Comparison of ENCODE assay signal across 10 mouse cellular contexts in the genomic region with DNA sequence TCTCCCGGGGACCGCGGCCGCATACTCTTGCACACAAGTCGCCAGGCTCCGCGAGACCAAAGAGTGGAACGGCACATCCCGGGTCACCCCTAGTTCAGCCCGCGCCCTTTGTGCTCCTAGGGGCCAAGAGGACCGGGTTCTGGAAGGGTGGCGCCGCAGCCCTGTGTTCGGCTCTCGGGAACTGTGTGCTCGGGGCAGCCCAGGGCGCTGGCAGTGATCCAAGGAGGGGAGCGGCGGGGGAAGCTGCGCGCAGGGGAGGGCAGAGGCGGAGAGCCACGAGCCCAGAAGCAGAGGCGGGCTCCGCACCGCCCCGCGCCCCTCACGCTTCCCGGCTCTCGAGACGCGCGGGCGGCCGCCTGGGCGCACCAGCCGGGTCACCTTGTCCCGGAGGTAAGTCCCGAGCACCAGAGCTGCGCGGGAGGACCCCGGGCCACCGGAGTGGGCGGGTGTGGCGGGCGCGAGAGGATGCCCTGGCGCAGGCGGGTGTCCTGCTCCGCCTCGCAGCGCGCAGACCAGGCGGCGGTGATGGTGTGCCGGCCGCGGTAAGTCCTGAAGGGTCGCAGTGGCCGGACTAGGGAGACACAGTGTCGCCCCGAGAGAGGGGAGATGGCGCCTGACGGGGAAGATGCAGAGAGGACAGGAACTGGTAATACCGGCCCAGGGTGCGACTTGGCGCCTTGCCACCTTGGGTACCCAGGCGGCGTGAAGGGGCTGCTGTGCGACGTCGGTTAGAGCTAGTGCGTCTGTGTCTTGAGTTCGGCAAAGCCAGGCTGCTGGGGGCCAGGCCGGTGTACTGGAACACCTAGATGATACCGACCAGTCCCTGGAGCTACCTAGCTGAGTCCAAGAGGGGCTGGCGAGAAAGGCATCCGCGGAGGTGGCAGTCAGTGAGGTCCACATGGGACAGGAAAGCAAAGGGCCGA. TPM values are rescaled to one million over a fixed set of nuclear protein-coding genes. Genes with fewer than 3 reads are reported as not detected.
DNase-seq lines count a peak whose midpoint lies in the region; ATAC-seq and TF ChIP-seq lines count a peak whose summit lies in the region.
"Had no signal": no experiment of that assay in that cellular context is flagged by ENCODE, and none has a peak within 500 bp of the region (broad histone marks: within the 10 kb centered on the region; RNA-seq: fewer than 3 reads in every experiment).

A gene (minus strand): TSS at position 678 of the 923 bp plus-strand sequence.

- DNase-seq in kidney, adult 2 months: no peak
- DNase-seq in cerebellum, adult 9-11 months: peak; percentile 81
- DNase-seq in liver, embryonic 11.5 days (ENCODE audit: low spot score): peak; percentile 38
- DNase-seq in retina, embryonic 14.5 days (ENCODE audit: low spot score): peak; percentile 69

- peak within 1 kb of the TSS; percentile 55 for H3K4me3 ChIP-seq in kidney, embryonic 15.5 days (replicated peaks)
- no peak within 1 kb of the TSS for H3K4me3 ChIP-seq in kidney, adult 2 months (ENCODE audit: insufficient read depth, low read depth, low read length)
- H3K4me3 ChIP-seq in intestine, embryonic 16.5 days (ENCODE audit: low read length): peak within 1 kb of the TSS; percentile 55
- peak within 1 kb of the TSS; percentile 47 for H3K4me3 ChIP-seq in liver, embryonic 11.5 days (ENCODE audit: low read depth, low read length)

- peaks cover 25% of the 10 kb centered on the region for H3K4me1 ChIP-seq in kidney, embryonic 15.5 days
- no peaks in the 10 kb centered on the region for H3K4me1 ChIP-seq in kidney, adult 2 months (ENCODE audit: control insufficient read depth, insufficient read depth, low read length)
- H3K4me1 ChIP-seq in intestine, embryonic 16.5 days (ENCODE audit: control insufficient read depth, insufficient read depth, low read length): peaks cover 4% of the 10 kb centered on the region
- no peaks in the 10 kb centered on the region for H3K4me1 ChIP-seq in liver, embryonic 11.5 days (replicated peaks; ENCODE audit: control insufficient read depth, insufficient read depth, low read length)

- TF ChIP-seq POLR2A in kidney, adult 2 months (IDR thresholded peaks at IDR 0.05; ENCODE audit: low read depth, low read length): no peak

- peak within 1 kb of the TSS; percentile 25; the same call in 1 of the 2 replicates for H3K9ac ChIP-seq in kidney, embryonic 15.5 days
- H3K9ac ChIP-seq in intestine, embryonic 16.5 days (ENCODE audit: low read depth, low read length): peak within 1 kb of the TSS; percentile 57
- no peak within 1 kb of the TSS for H3K9ac ChIP-seq in liver, embryonic 11.5 days (ENCODE audit: low read depth, low read length)

- peak within 1 kb of the TSS; percentile 95 for H3K4me2 ChIP-seq in kidney, embryonic 15.5 days
- peak within 1 kb of the TSS; percentile 82 for H3K4me2 ChIP-seq in intestine, embryonic 16.5 days (ENCODE audit: low read depth, low read length)
- peak within 1 kb of the TSS; percentile 68 for H3K4me2 ChIP-seq in liver, embryonic 11.5 days

- WGBS in kidney, embryonic 15.5 days: under 1% methylated on average over 81 of the region's 82 CpGs
- WGBS in kidney, adult 2 months: 1% methylated on average over 75 of the region's 82 CpGs
- under 1% methylated on average over 64 of the region's 82 CpGs for WGBS in intestine, embryonic 16.5 days
- 1% methylated on average over 79 of the region's 82 CpGs for WGBS in liver, embryonic 11.5 days

- no peak for TF ChIP-seq CTCF in kidney, adult 2 months (conservative IDR thresholded peaks at IDR 0.05; ENCODE audit: insufficient read depth, insufficient read length, low read depth, low read length)

- no peak within 1 kb of the TSS for H3K27ac ChIP-seq in kidney, embryonic 15.5 days
- H3K27ac ChIP-seq in kidney, adult 2 months (ENCODE audit: insufficient read depth, low read depth, low read length): no peak within 1 kb of the TSS
- H3K27ac ChIP-seq in intestine, embryonic 16.5 days (ENCODE audit: low read length): no peak within 1 kb of the TSS
- no peak within 1 kb of the TSS for H3K27ac ChIP-seq in liver, embryonic 11.5 days (ENCODE audit: low read depth, low read length)

- H3K27me3 ChIP-seq in kidney, embryonic 15.5 days: peaks cover 60% of the 10 kb centered on the region
- H3K27me3 ChIP-seq in kidney, adult 2 months (replicated peaks; ENCODE audit: control insufficient read depth, insufficient read depth, low read length): peaks cover 2% of the 10 kb centered on the region; the same call in 1 of the 2 replicates
- H3K27me3 ChIP-seq in intestine, embryonic 16.5 days (replicated peaks; ENCODE audit: control insufficient read depth, insufficient read depth, low read length): peaks cover 33% of the 10 kb centered on the region
- H3K27me3 ChIP-seq in liver, embryonic 11.5 days (replicated peaks; ENCODE audit: control insufficient read depth, insufficient read depth, low read length): peaks cover 39% of the 10 kb centered on the region
- H3K27me3 ChIP-seq: CH12.LX had no signal

- H3K36me3 ChIP-seq in kidney, embryonic 15.5 days: no peaks in the 10 kb centered on the region
- no peaks in the 10 kb centered on the region for H3K36me3 ChIP-seq in kidney, adult 2 months (ENCODE audit: control insufficient read depth, insufficient read depth, low read length)
- H3K36me3 ChIP-seq in intestine, embryonic 16.5 days (ENCODE audit: control insufficient read depth, insufficient read depth, low read length): no peaks in the 10 kb centered on the region
- H3K36me3 ChIP-seq in liver, embryonic 11.5 days (ENCODE audit: control insufficient read depth, insufficient read depth, low read length): no peaks in the 10 kb centered on the region

- peak; percentile 92 for ATAC-seq in kidney, embryonic 15.5 days (replicated peaks; ENCODE audit: low FRiP score)
- ATAC-seq in frontal cortex, adult (ENCODE audit: low TSS enrichment): peak; percentile 26
- peak; percentile 86 for ATAC-seq in intestine, embryonic 16.5 days
- peak; percentile 48 for ATAC-seq in liver, embryonic 11.5 days (replicated peaks; ENCODE audit: low FRiP score)
- no peak for ATAC-seq in CD4-positive, CD25-positive, alpha-beta regulatory T cell, adult 4 months

- H3K9me3 ChIP-seq in kidney, embryonic 15.5 days (replicated peaks): no peaks in the 10 kb centered on the region
- H3K9me3 ChIP-seq in intestine, embryonic 16.5 days (ENCODE audit: control insufficient read depth, low read length): no peaks in the 10 kb centered on the region
- no peaks in the 10 kb centered on the region for H3K9me3 ChIP-seq in liver, embryonic 11.5 days (ENCODE audit: control insufficient read depth, low read length)

RNA-seq across cellular contexts. Expression of the gene that starts here (rescaled TPM):
- polyA plus RNA-seq in kidney, embryonic 15.5 days (2015; fragmentation: Nextera tagmentation; extraction: Ambion mirVana): 0.23 TPM in 1 of 2 replicates, not detected in the other
- polyA plus RNA-seq in kidney, adult 2 months (2012; rRNA removed): not detected in 2 replicates
- not detected in 2 replicates for polyA plus RNA-seq in intestine, embryonic 16.5 days (2015; fragmentation: Nextera tagmentation; extraction: Ambion mirVana)
- not detected in 2 replicates for polyA plus RNA-seq in liver, embryonic 11.5 days (2014; fragmentation: Nextera tagmentation; extraction: Ambion mirVana)
- polyA plus RNA-seq in CD4-positive, CD25-positive, alpha-beta regulatory T cell, adult 4 months (2017; shearing (Covaris generic)): not detected
- polyA plus RNA-seq: large intestine, adult 2 months had no signal

Comparison
In these comparisons a context has a peak if more than half of its experiments do, and no peak if none do; other contexts are left out.
1. Peak in ATAC-seq, H3K4me3 ChIP-seq, H3K9ac ChIP-seq and H3K4me2 ChIP-seq in kidney, embryonic 15.5 days; RNA of the gene not detected or under 1 TPM.
2. Peak in ATAC-seq, H3K4me3 ChIP-seq, H3K9ac ChIP-seq and H3K4me2 ChIP-seq in intestine, embryonic 16.5 days; RNA of the gene not detected or under 1 TPM.
3. Peak in DNase-seq, ATAC-seq, H3K4me3 ChIP-seq and H3K4me2 ChIP-seq in liver, embryonic 11.5 days; RNA of the gene not detected or under 1 TPM.